Mouse (Mus musculus) midbrain, postnatal 0 days (tissue): Measurements from ENCODE around the gene Lmln. TPM values are rescaled to one million over a fixed set of nuclear protein-coding genes. Genes with fewer than 3 reads are reported as not detected.
"Not testable (repeated sequence)": the region's sequence is repeated elsewhere in the genome, so short reads cannot be mapped to it uniquely, and the experiment has no call there.

Experiments
- ATAC-seq: fragments of 200-750 bp; cut with Nextera tagmentation; 2 replicates; pipeline ENCODE4 v1.8.0; 2017; ENCODE audit warnings: moderate number of reproducible peaks, mild to moderate bottlenecking, moderate TSS enrichment, moderate library complexity; ENCODE audit not compliant: low FRiP score
- DNase-seq: peaks from one replicate; pipeline ENCODE4 v3.0.0-alpha.2; 2015; ENCODE audit warnings: low spot score
- H3K27ac ChIP-seq: fragments of 300-500 bp; sonication (generic); 2 replicates; pipeline ENCODE4 v1.5.1; 2014; ENCODE audit warnings: low read depth, mild to moderate bottlenecking, low read length, mixed read lengths
- H3K27me3 ChIP-seq: fragments of 300-500 bp; sonication (generic); 2 replicates; pipeline ENCODE4 v1.6.1; 2014; ENCODE audit warnings: low read length, control low read depth, mixed read lengths; ENCODE audit not compliant: insufficient read depth
- H3K36me3 ChIP-seq: fragments of 300-500 bp; sonication (generic); 2 replicates; pipeline ENCODE4 v1.6.1; 2014; ENCODE audit warnings: low read length, control low read depth, mixed read lengths; ENCODE audit not compliant: insufficient read depth
- H3K4me1 ChIP-seq: fragments of 300-500 bp; sonication (generic); 2 replicates; pipeline ENCODE4 v1.6.1; 2014; ENCODE audit warnings: mild to moderate bottlenecking, control low read depth, antibody characterized with exemption, low read length, mixed read lengths; ENCODE audit not compliant: insufficient read depth
- H3K4me2 ChIP-seq: fragments of 300-500 bp; sonication (generic); 2 replicates; pipeline ENCODE4 v1.6.1; 2014; ENCODE audit warnings: low read depth, mild to moderate bottlenecking, low read length, mixed read lengths; ENCODE audit not compliant: poor library complexity, severe bottlenecking
- H3K4me3 ChIP-seq: fragments of 300-500 bp; sonication (generic); 2 replicates; pipeline ENCODE4 v1.5.1; 2014; ENCODE audit warnings: low read depth, mild to moderate bottlenecking, low read length, moderate library complexity
- H3K9ac ChIP-seq: fragments of 300-500 bp; sonication (generic); replicated peaks from 2 replicates; pipeline ENCODE4 v1.6.1; 2014; ENCODE audit warnings: mild to moderate bottlenecking, low read length, moderate library complexity, mixed read lengths; ENCODE audit not compliant: poor library complexity, severe bottlenecking
- H3K9me3 ChIP-seq: fragments of 300-500 bp; sonication (generic); 2 replicates; pipeline ENCODE4 v1.6.1; 2016; ENCODE audit warnings: low read length, control low read depth
- CTCF ChIP-seq: IDR thresholded peaks from 2 replicates; pipeline ENCODE4 v1.5.1; 2016; ENCODE audit warnings: antibody characterized with exemption, mild to moderate bottlenecking
- WGBS: fragments of 180-500 bp; shearing (Covaris S2); extraction: QIAGEN DNeasy Blood & Tissue Kit; methylation state at CpG from one replicate; pipeline ENCODE4 v1.1.7; 2014; 5-methylcytosine and 5-hydroxymethylcytosine counted together
- microRNA counts: library from miRNA; unstranded; fragments of <30 nt; microRNA quantifications from one replicate; lab custom pipeline; 2015
- microRNA-seq: library from miRNA; unstranded; fragments of <30 nt; microRNA quantifications from one replicate; pipeline ENCODE4, GENCODE M21; 2016; ENCODE audit warnings: borderline number of aligned reads
- polyA plus RNA-seq: library from polyadenylated mRNA; unstranded; fragments of >200 nt; fragmentation: Nextera tagmentation; extraction: Ambion mirVana; gene quantifications from 2 replicates; pipeline ENCODE4 v1.2.1, GENCODE M21; 2015
- total RNA-seq: library from RNA; depleted of rRNA; stranded (reverse); fragments of >200 nt; gene quantifications from 2 replicates; pipeline ENCODE4 v1.2.3, GENCODE M21; 2014; rRNA removed

Lmln gene
- total and polyA plus RNA-seq, 2 experiments from 2014 or later = 2.4 to 7.6 TPM

DNA sequence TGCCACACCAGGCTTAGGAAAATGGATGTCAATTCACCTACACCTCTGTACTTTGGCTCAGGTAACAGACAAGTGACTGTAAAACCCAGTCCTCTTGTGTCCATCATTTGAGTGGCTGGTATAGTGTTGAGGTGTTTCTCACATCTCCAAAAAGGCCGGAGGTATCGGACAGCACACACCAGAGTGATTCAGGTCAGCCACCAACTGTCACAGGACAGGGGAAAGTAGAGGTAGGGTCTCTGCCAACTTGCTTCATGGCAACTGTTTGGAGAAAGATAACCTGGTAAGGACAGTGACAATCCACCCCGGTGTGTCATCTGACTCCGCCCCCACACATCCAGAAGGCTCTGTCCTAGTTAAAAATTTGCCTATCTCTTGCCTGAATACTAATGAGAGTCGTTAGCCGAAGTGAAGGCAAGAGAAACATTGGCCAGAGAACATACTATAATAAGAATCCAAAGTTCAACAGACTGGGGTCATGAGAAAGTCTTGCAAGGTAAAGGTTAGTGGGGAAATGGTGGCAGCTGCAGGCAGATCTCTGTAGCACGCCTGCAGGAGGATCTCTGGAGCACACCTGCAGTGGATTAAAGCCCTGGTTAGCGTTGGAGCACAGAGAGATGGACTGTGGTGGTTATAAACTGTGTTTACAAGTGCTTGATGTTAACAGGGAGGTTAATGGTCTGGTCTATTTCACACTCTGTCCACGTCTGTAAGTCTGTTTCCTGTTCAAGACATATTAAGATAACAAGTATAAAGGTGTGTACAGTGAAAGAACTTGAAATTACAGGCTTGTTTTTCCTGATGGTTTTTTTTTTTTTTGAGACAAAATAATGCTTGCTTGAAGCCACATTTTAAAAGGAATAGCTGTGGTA is 108.6 kb downstream of the Lmln start:
- 79% methylated on average over 9 of the region's 9 CpGs for WGBS
- no peaks in the 10 kb centered on the region; the same call in 1 of the 2 replicates for H3K4me1 ChIP-seq
- no peaks in the 10 kb centered on the region for H3K36me3 ChIP-seq
- no peak overlapping the region for H3K9ac ChIP-seq
- H3K27me3 ChIP-seq = no peaks in the 10 kb centered on the region
- no peak overlapping the region for H3K4me3 ChIP-seq
- no peak for ATAC-seq
- DNase-seq = no peak
- no peaks in the 10 kb centered on the region for H3K9me3 ChIP-seq
- no peak overlapping the region for H3K27ac ChIP-seq
- no peak for TF ChIP-seq CTCF
- H3K4me2 ChIP-seq = no peak overlapping the region

DNA sequence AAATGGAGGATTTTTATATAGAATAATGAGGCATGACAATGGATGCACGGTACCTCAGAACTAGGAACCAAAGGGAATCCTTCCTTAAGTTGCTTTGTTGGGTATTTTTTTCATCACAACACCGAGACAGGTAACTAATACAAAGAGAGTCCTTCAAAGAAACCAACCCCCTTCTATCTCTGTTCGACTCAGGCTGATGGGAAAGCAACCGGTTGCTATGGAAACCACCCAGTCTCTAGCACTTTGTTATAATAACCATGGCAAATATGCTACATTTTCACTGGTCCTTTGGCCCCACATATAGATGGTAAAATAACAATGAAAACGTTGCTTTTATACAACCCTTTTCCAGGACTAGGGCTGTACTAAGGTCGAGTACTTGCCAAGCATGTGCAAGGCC is 109.5 kb downstream of the Lmln start:
- TF ChIP-seq CTCF = no peak
- Histone ChIP-seq H3K9me3 (no peaks in the 10 kb centered on the region), H3K36me3 (no peaks in the 10 kb centered on the region), H3K27ac (peak overlapping the region; percentile 47; the same call in 1 of the 2 replicates), H3K9ac (no peak overlapping the region), H3K4me2 (no peak overlapping the region), H3K4me1 (no peaks in the 10 kb centered on the region; the same call in 1 of the 2 replicates), H3K27me3 (no peaks in the 10 kb centered on the region), H3K4me3 (no peak overlapping the region)
- WGBS = 46% methylated on average over 6 of the region's 6 CpGs
- DNase-seq (peak; percentile 35), ATAC-seq (no peak; the same call in 1 of the 2 replicates)

DNA sequence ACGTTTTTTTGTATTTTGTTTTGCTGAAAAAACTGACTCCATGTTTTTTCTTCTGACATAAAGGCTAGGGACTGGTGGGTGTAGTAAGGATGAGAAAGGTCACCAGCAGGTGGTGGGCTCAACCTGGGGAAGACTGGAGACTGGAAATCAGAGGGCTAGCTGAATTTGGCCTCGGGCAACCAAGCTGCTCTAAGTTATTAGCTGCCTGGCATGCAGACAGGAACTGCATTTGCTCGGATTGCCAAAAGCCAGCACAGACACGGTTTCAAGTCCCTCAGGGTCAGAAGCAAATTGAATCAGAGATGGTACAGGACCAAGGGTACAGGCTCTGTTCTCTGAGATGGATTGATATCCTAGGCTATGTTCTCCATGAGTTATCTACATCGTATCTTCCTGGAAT is 110.8 kb downstream of the Lmln start:
- 68% methylated on average over 5 of the region's 5 CpGs for WGBS
- ATAC-seq (no peak), DNase-seq (peak; percentile 42)
- no peak overlapping the region for H3K4me3 ChIP-seq
- 0 out of 2 replicates have a peak, but pooled peaks have one; percentile 6 for TF ChIP-seq CTCF
- no peak overlapping the region for H3K27ac ChIP-seq
- H3K36me3 ChIP-seq = no peaks in the 10 kb centered on the region
- no peak overlapping the region for H3K9ac ChIP-seq
- H3K4me1 ChIP-seq = no peaks in the 10 kb centered on the region; the same call in 1 of the 2 replicates
- H3K4me2 ChIP-seq = no peak overlapping the region
- H3K27me3 ChIP-seq = no peaks in the 10 kb centered on the region
- no peaks in the 10 kb centered on the region for H3K9me3 ChIP-seq

DNA sequence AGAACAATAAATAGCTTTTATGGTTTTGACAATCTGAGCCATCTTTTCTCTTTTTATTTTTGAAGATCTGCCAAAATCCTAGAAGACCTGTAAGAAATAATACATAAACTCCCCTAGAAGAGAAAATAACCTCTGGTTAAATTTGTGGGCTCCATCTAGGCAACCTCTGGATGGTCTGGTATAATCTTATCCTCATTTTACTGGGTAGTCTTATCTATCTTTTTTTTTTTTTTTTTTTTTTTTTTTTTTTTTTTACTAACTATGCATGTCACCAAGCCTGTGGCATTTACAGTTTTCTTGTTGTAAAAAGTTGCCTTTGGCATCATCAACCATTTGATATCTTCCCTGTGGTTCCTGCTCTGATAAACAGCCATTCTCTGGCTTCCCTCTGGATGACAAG is 112.4 kb downstream of the Lmln start:
- H3K36me3 ChIP-seq = no peaks in the 10 kb centered on the region
- no peaks in the 10 kb centered on the region for H3K27me3 ChIP-seq
- no peak overlapping the region for H3K9ac ChIP-seq
- DNase-seq = no peak
- no peak overlapping the region for H3K4me3 ChIP-seq
- H3K4me2 ChIP-seq = no peak overlapping the region
- ATAC-seq = no peak
- no peak for TF ChIP-seq CTCF
- H3K27ac ChIP-seq = no peak overlapping the region
- no peaks in the 10 kb centered on the region for H3K9me3 ChIP-seq
- H3K4me1 ChIP-seq = no peaks in the 10 kb centered on the region; the same call in 1 of the 2 replicates

DNA sequence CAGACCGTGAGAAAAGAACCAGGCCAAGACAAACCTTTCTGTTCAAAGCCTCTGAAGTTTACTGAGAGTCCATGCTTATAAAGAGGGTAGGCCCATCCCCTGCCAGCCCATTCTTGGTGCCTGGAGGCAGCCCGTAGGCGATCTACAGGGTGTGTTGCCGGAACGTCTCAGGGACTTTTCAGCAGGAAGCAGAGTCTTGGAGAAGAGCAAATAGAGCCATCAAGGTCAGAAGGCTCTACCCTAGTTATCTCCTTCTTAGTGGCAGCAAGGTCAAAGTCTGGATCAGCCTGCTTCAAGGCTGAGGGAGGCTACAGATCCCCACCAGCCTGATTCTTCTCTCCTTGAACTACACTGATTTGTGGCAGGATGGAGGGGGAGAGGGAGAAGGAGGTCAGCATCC is 114.5 kb downstream of the Lmln start:
- not testable (repeated sequence) for H3K4me1 ChIP-seq, H3K36me3 ChIP-seq, H3K27ac ChIP-seq, ATAC-seq, DNase-seq, H3K9ac ChIP-seq, H3K9me3 ChIP-seq, H3K4me2 ChIP-seq, H3K4me3 ChIP-seq, H3K27me3 ChIP-seq
- 81% methylated on average over 5 of the region's 5 CpGs for WGBS

MicroRNAs within 50 kb of the gene (microRNA counts, 519-probe panel; counts per million panel counts)
- 528 counts per million, percentile 58 among the panel's probes with 10 or more counts for microRNA mmu-miR-1947 (lab: Ali Mortazavi, UCI)

Small RNA genes within 50 kb of the gene (microRNA-seq; reads per million reads assigned to microRNA genes)
- gene Gm22231 = not detected
- gene Mir1947 = 5.0 reads per million, percentile 11 among the genes with 10 or more reads in this experiment

Other genes starting within 250 kb of the Lmln start
- gene Fyttd1, start 185.0 kb upstream of the Lmln start, total RNA-seq = 56.9 and 125 TPM in 2 replicates
- 115 and 139 TPM in 2 replicates for gene Fyttd1, start 185.0 kb upstream of the Lmln start, polyA plus RNA-seq
- 75.0 and 84.0 TPM in 2 replicates for gene Rubcn, start 184.8 kb upstream of the Lmln start, total RNA-seq
- 25.5 TPM in 2 replicates for gene Rubcn, start 184.8 kb upstream of the Lmln start, polyA plus RNA-seq
- gene Lrch3, start 148.4 kb upstream of the Lmln start, total RNA-seq = 38.9 and 40.6 TPM in 2 replicates
- 23.5 and 25.3 TPM in 2 replicates for gene Lrch3, start 148.4 kb upstream of the Lmln start, polyA plus RNA-seq
- gene Iqcg, start 6.3 kb upstream of the Lmln start, total RNA-seq = 2.5 and 8.3 TPM in 2 replicates
- gene Iqcg, start 6.3 kb upstream of the Lmln start, polyA plus RNA-seq = 4.7 and 5.1 TPM in 2 replicates
- 675 and 710 TPM in 2 replicates for gene Rpl35a, start 6.1 kb upstream of the Lmln start, total RNA-seq
- 425 and 447 TPM in 2 replicates for gene Rpl35a, start 6.1 kb upstream of the Lmln start, polyA plus RNA-seq
- gene Osbpl11, start 122.5 kb downstream of the Lmln start, total RNA-seq = 25.1 TPM in 2 replicates
- gene Osbpl11, start 122.5 kb downstream of the Lmln start, polyA plus RNA-seq = 11.7 and 12.0 TPM in 2 replicates
- gene Snx4, start 188.9 kb downstream of the Lmln start, total RNA-seq = 65.8 and 84.6 TPM in 2 replicates
- 108 and 111 TPM in 2 replicates for gene Snx4, start 188.9 kb downstream of the Lmln start, polyA plus RNA-seq